ENCODE assay signal across 10 mouse cellular contexts in the genomic region with DNA sequence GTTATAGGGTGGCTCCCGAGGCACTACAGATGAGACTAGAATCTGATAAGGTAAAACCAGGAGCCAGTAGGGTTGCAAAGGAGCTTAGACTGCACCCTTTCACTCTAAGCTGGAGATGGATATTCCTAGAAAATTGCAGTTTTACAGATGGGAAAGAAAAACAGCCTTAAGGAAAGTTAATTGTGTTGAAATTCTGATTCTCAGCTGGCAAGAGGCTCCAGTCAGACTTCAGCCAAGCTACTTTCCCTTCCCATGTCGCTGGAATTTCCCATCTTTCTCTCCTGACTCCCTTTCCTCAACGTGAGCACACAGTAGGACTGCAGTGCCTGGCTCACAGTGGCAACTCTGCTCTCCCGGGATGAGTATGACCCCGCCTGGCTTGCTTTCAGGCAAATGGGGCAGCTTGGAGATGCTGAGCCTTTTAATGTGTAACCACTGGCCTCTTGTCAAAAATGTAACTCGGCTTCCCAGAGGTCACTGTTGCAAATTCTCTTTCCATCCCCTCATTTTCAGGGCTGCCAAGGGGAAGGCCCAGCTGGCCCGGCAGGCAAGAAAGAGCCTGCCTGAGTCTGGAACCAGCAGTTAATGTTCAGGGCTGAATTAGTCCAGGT. TPM values are rescaled to one million over a fixed set of nuclear protein-coding genes. Genes with fewer than 3 reads are reported as not detected.
A peak's percentile ranks its signal among the peaks of the same experiment; 100 is the strongest.
DNase-seq lines count a peak whose midpoint lies in the region; ATAC-seq and TF ChIP-seq lines count a peak whose summit lies in the region.
"Had no signal": no experiment of that assay in that cellular context is flagged by ENCODE, and none has a peak within 500 bp of the region (broad histone marks: within the 10 kb centered on the region; RNA-seq: fewer than 3 reads in every experiment).

No protein-coding gene starts in this region.

- no peaks in the 10 kb centered on the region for H3K36me3 ChIP-seq in stomach, postnatal 0 days (ENCODE audit: control insufficient read depth, insufficient read depth, low read length)
- H3K36me3 ChIP-seq: hindbrain, embryonic 12.5 days; liver, embryonic 15.5 days had no signal

- 27% methylated on average over 7 of the region's 7 CpGs for WGBS in stomach, postnatal 0 days

- H3K9ac ChIP-seq in stomach, postnatal 0 days (ENCODE audit: low read length), result no peak overlapping the region
- H3K9ac ChIP-seq: hindbrain, embryonic 12.5 days; liver, embryonic 15.5 days had no signal

- H3K27me3 ChIP-seq in stomach, postnatal 0 days (ENCODE audit: control insufficient read depth, insufficient read depth, low read length), result no peaks in the 10 kb centered on the region
- H3K27me3 ChIP-seq: hindbrain, embryonic 12.5 days; liver, embryonic 15.5 days had no signal

- H3K9me3 ChIP-seq in stomach, postnatal 0 days (ENCODE audit: control insufficient read depth, low read length), result no peaks in the 10 kb centered on the region
- H3K9me3 ChIP-seq: liver, embryonic 15.5 days had no signal

- TF ChIP-seq EP300 in stomach, postnatal 0 days (optimal IDR thresholded peaks at IDR 0.05), result no peak

- ATAC-seq in stomach, postnatal 0 days (ENCODE audit: low FRiP score, low TSS enrichment), result no peak; the same call in 1 of the 2 replicates

- H3K4me3 ChIP-seq in stomach, postnatal 0 days (ENCODE audit: low read depth, low read length), result no peak overlapping the region
- H3K4me3 ChIP-seq: hindbrain, embryonic 12.5 days; liver, embryonic 15.5 days had no signal

- H3K4me1 ChIP-seq in stomach, postnatal 0 days (replicated peaks; ENCODE audit: control insufficient read depth, insufficient read depth), result no peaks in the 10 kb centered on the region

- H3K27ac ChIP-seq in stomach, postnatal 0 days (replicated peaks), result no peak overlapping the region
- H3K27ac ChIP-seq: hindbrain, embryonic 12.5 days; liver, embryonic 15.5 days had no signal

- DNase-seq in adrenal gland, adult 2 months, result peak; percentile 59
- DNase-seq in adrenal gland, adult 18-20 months (ENCODE audit: low spot score in 2 of 2), result no peak
- DNase-seq in testis, postnatal 14 days (ENCODE audit: low spot score), result peak; percentile 57
- no peak for DNase-seq in testis, postnatal 10 days (ENCODE audit: low spot score)
- DNase-seq in kidney, postnatal 14 days, result peak; percentile 89
- peak; percentile 22 for DNase-seq in stomach, postnatal 0 days (ENCODE audit: low spot score)
- DNase-seq in right cerebral cortex, adult 18-20 months, result no peak
- no peak for DNase-seq in layer of hippocampus, adult 18-20 months (ENCODE audit: low spot score in 2 of 2)

- no peak for TF ChIP-seq CTCF in stomach, postnatal 0 days (IDR thresholded peaks at IDR 0.05; ENCODE audit: low read depth)

- H3K4me2 ChIP-seq in stomach, postnatal 0 days (replicated peaks; ENCODE audit: low read depth), result no peak overlapping the region
- H3K4me2 ChIP-seq: hindbrain, embryonic 12.5 days; liver, embryonic 15.5 days had no signal

RNA-seq across cellular contexts. Expression of gene Rin3, which starts 6.9 kb away (rescaled TPM):
- total RNA-seq in adrenal gland, adult 2 months (2021), result 10 to 100 TPM; 12.3 to 15.1 TPM
- 7.4 and 8.9 TPM in 2 replicates for polyA plus RNA-seq in adrenal gland, adult 2 months (2012; rRNA removed)
- 10 to 100 TPM; 16.4 to 20.7 TPM for total RNA-seq in adrenal gland, adult 18-20 months (2021)
- 2.9 and 3.0 TPM in 2 replicates for polyA plus RNA-seq in stomach, postnatal 0 days (2015; fragmentation: Nextera tagmentation; extraction: Ambion mirVana)
- total RNA-seq in layer of hippocampus, adult 18-20 months (2021), result 1 to 10 TPM; 3.0 to 3.3 TPM

Comparison
In these comparisons a context has a peak if more than half of its experiments do, and no peak if none do; other contexts are left out.
1. DNase-seq: peak in adrenal gland, adult 2 months (single experiment), testis, postnatal 14 days (single experiment), kidney, postnatal 14 days (single experiment) and stomach, postnatal 0 days (single experiment); none in adrenal gland, adult 18-20 months (0 of 2), testis, postnatal 10 days (single experiment), right cerebral cortex, adult 18-20 months (single experiment) and layer of hippocampus, adult 18-20 months (0 of 2).